Mouse (Mus musculus) heart, embryonic 14.5 days (tissue): ENCODE measurements around the gene Wdr53. TPM values are rescaled to one million over a fixed set of nuclear protein-coding genes. Genes with fewer than 3 reads are reported as not detected.
"Not testable (repeated sequence)": the region's sequence is repeated elsewhere in the genome, so short reads cannot be mapped to it uniquely, and the experiment has no call there.

ENCODE experiments used
- ATAC-seq: fragments of 200-750 bp; cut with Nextera tagmentation; 2 replicates; pipeline ENCODE4 v1.8.0; 2017; ENCODE audit warnings: low read depth, moderate TSS enrichment; ENCODE audit not compliant: insufficient number of reproducible peaks, insufficient read depth, low FRiP score
- H3K27ac ChIP-seq, 2 experiments: fragments of 200-500 bp in 1 of 2; fragments of 300-500 bp in 1 of 2; sonication (generic) in 1 of 2; replicated peaks in 1 of 2; 2 replicates each; pipeline ENCODE4 v1.5.1; 2012 to 2014; ENCODE audit warnings: low read depth in 2 of 2, low read length in 2 of 2, control low read depth in 1 of 2, mild to moderate bottlenecking in 1 of 2, mixed read lengths in 1 of 2; ENCODE audit not compliant: control insufficient read depth in 1 of 2, insufficient read depth in 1 of 2
- H3K27me3 ChIP-seq: fragments of 300-500 bp; sonication (generic); 2 replicates; pipeline ENCODE4 v1.6.1; 2014; ENCODE audit warnings: mild to moderate bottlenecking, low read length, control low read depth; ENCODE audit not compliant: control insufficient read depth, insufficient read depth
- H3K36me3 ChIP-seq: fragments of 300-500 bp; sonication (generic); 2 replicates; pipeline ENCODE4 v1.6.1; 2014; ENCODE audit warnings: mild to moderate bottlenecking, control low read depth, low read length, mixed read lengths; ENCODE audit not compliant: control insufficient read depth, insufficient read depth
- H3K4me1 ChIP-seq, 2 experiments: fragments of 200-500 bp in 1 of 2; fragments of 300-500 bp in 1 of 2; sonication (generic) in 1 of 2; 2 replicates each; pipeline ENCODE4 v1.6.1; 2012 to 2014; ENCODE audit warnings: low read length in 2 of 2, control low read depth in 1 of 2, mixed read lengths in 1 of 2; ENCODE audit not compliant: control insufficient read depth in 2 of 2, insufficient read depth in 2 of 2
- H3K4me2 ChIP-seq: fragments of 300-500 bp; sonication (generic); 2 replicates; pipeline ENCODE4 v1.6.1; 2014; ENCODE audit warnings: mild to moderate bottlenecking, low read length
- H3K4me3 ChIP-seq, 2 experiments: fragments of 200-500 bp in 1 of 2; fragments of 300-500 bp in 1 of 2; sonication (generic) in 1 of 2; 2 replicates each; pipeline ENCODE4 v1.5.1; 2012 to 2014; ENCODE audit warnings: low read length in 2 of 2, mild to moderate bottlenecking in 2 of 2, control low read depth in 1 of 2, low read depth in 1 of 2, moderate library complexity in 1 of 2; ENCODE audit not compliant: control insufficient read depth in 1 of 2, insufficient read depth in 1 of 2
- H3K9ac ChIP-seq: fragments of 300-500 bp; sonication (generic); 2 replicates; pipeline ENCODE4 v1.6.1; 2014; ENCODE audit warnings: mild to moderate bottlenecking, low read length
- H3K9me3 ChIP-seq: fragments of 300-500 bp; sonication (generic); 2 replicates; pipeline ENCODE4 v1.6.1; 2016; ENCODE audit warnings: low read length, control low read depth; ENCODE audit not compliant: control insufficient read depth
- WGBS: fragments of 180-500 bp; shearing (Covaris S2); extraction: QIAGEN DNeasy Blood & Tissue Kit; methylation state at CpG from one replicate; pipeline ENCODE4 v1.1.7; 2014; 5-methylcytosine and 5-hydroxymethylcytosine counted together
- microRNA counts: library from miRNA; unstranded; fragments of <30 nt; microRNA quantifications from one replicate; lab custom pipeline; 2016
- microRNA-seq: library from miRNA; unstranded; fragments of <30 nt; microRNA quantifications from one replicate; pipeline ENCODE4, GENCODE M21; 2016
- polyA plus RNA-seq: library from polyadenylated mRNA; unstranded; fragments of >200 nt; fragmentation: Nextera tagmentation; extraction: Ambion mirVana; gene quantifications from 2 replicates; pipeline ENCODE4 v1.2.1, GENCODE M21; 2014

Wdr53 gene
- polyA plus RNA-seq, 1 experiment from 2014 or later = 10.9 TPM

- H3K27ac ChIP-seq = no peak overlapping the region
- peaks cover 9% of the 10 kb centered on the region; the same call in 1 of the 2 replicates for H3K9me3 ChIP-seq
- H3K9ac ChIP-seq = no peak overlapping the region
- no peak overlapping the region for H3K4me2 ChIP-seq
- 95% methylated on average over 8 of the region's 8 CpGs for WGBS
- no peak for ATAC-seq
- no peak overlapping the region; a peak in 1 of 4 replicates for H3K4me3 ChIP-seq
- H3K4me1 ChIP-seq = peaks cover 0 to 15% of the 10 kb centered on the region in 2 experiments; a peak in 2 of 4 replicates
- peaks cover 36% of the 10 kb centered on the region for H3K36me3 ChIP-seq
- H3K27me3 ChIP-seq = no peaks in the 10 kb centered on the region
These were observed 33.2 kb downstream of the Wdr53 start for GRCm38 (mm10) chr16:32280211-32280610.

GRCm38 (mm10) chr16:32282608-32283007 lies 35.6 kb downstream of the Wdr53 start:
- Histone ChIP-seq H3K36me3 (peaks cover 60% of the 10 kb centered on the region), H3K27ac (no peak overlapping the region)

DNA sequence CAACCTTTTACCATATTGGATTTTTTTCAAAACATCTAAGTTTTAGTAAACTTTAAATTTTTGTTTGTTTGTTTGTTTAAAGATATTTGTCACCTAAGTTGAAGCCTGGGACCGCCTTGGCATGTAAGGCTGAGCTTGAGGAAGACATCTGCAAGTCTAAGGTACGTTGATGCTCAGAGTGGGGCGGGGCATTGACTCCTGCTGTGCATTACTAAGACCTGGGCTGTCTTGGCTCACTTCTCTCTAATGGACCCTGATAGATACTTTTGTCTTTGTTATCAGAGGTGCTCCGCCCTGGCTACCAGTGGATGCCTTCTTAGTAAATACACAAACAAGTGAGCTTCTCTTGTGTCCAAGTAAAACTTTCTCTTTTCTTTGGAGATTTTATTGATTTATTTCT lies 44.8 kb downstream of the Wdr53 start:
- ATAC-seq = no peak
- Histone ChIP-seq H3K36me3 (peaks cover 64% of the 10 kb centered on the region), H3K4me2 (no peak overlapping the region), H3K27me3 (no peaks in the 10 kb centered on the region), H3K4me1 (no peaks in the 10 kb centered on the region), H3K27ac (no peak overlapping the region), H3K9ac (no peak overlapping the region), H3K9me3 (0 out of 2 replicates have a peak, but pooled peaks cover 3% of the 10 kb centered on the region), H3K4me3 (no peak overlapping the region)
- 94% methylated on average over 4 of the region's 4 CpGs for WGBS

More at GRCm38 (mm10) chr16:32282608-32283007, 35.6 kb downstream of the Wdr53 start:
- Histone ChIP-seq H3K9ac (no peak overlapping the region), H3K4me2 (no peak overlapping the region), H3K4me3 (no peak overlapping the region), H3K27me3 (no peaks in the 10 kb centered on the region), H3K4me1 (peaks cover 0 to 11% of the 10 kb centered on the region in 2 experiments; a peak in 2 of 4 replicates), H3K9me3 (peaks cover 9% of the 10 kb centered on the region; the same call in 1 of the 2 replicates)
- no peak for ATAC-seq

DNA sequence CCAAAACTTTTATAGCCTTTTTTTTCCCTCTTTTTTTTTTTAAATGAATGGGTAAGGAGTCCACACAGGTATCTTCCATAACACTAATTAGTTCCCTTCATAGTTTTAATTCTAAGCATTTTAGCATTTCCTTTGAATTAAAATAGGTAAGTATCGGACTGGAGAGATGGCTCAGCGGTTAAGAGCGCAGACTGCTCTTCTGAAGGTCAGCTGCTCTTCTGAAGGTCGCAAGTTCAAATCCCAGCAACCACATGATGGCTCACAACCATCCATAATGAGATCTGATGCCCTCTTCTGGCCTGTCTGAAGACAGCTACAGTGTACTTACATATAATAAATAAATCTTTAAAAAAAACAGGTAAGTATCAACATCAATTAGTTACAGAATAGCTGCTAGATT lies 52.6 kb downstream of the Wdr53 start:
- H3K9me3 ChIP-seq, H3K27me3 ChIP-seq, H3K9ac ChIP-seq, H3K4me1 ChIP-seq, H3K4me2 ChIP-seq, ATAC-seq, H3K4me3 ChIP-seq, H3K27ac ChIP-seq: not testable (repeated sequence)
- WGBS = 91% methylated on average over 4 of the region's 4 CpGs
- H3K36me3 ChIP-seq = peaks cover 61% of the 10 kb centered on the region

- Histone ChIP-seq H3K36me3 (peaks cover 35% of the 10 kb centered on the region), H3K27me3 (no peaks in the 10 kb centered on the region), H3K4me3 (no peak overlapping the region), H3K4me1 (no peaks in the 10 kb centered on the region), H3K9ac (no peak overlapping the region), H3K4me2 (no peak overlapping the region), H3K27ac (no peak overlapping the region), H3K9me3 (no peaks in the 10 kb centered on the region)
- 40% methylated on average over 1 of the region's 1 CpGs for WGBS
- ATAC-seq = no peak
These were observed 56.0 kb downstream of the Wdr53 start for GRCm38 (mm10) chr16:32303046-32303445.

DNA sequence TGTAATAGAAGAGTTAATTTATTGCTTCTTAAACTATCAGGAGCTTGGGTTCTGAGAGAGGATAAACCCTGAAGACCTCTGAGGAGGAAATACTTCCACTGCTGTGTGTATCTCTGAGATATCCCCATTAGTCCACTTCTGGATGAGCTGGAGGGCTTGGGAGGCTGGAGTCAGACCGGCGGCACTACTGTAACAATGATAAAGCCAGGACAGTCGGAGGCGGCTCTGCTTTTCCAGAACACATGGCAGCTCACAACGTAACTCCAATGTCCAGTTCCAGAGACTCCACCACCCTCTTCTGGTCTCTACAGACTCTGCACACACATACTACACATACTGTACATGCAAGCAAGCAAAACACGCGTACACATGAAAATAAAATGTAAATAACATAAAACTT lies 56.9 kb downstream of the Wdr53 start:
- ATAC-seq = no peak
- Histone ChIP-seq H3K9ac (no peak overlapping the region), H3K4me2 (no peak overlapping the region), H3K4me1 (no peaks in the 10 kb centered on the region), H3K9me3 (no peaks in the 10 kb centered on the region), H3K27me3 (no peaks in the 10 kb centered on the region), H3K36me3 (peaks cover 27% of the 10 kb centered on the region), H3K27ac (no peak overlapping the region), H3K4me3 (no peak overlapping the region)
- WGBS = 88% methylated on average over 7 of the region's 7 CpGs

MicroRNAs within 50 kb of the gene (microRNA counts, 519-probe panel; counts per million panel counts)
- 322 counts per million, percentile 70 among the panel's probes with 10 or more counts for microRNA mmu-miR-1946a (lab: Ali Mortazavi, UCI)

Small RNAs within 50 kb of the gene (microRNA-seq; reads per million reads assigned to microRNA genes)
- gene Mir1946a = not detected

Other genes starting within 250 kb of the Wdr53 start
- gene Senp5, start 243.9 kb upstream of the Wdr53 start, polyA plus RNA-seq = 6.7 and 6.9 TPM in 2 replicates
- gene Pak2, start 167.9 kb upstream of the Wdr53 start, polyA plus RNA-seq = 23.5 and 26.2 TPM in 2 replicates
- gene Pigx, start 147.5 kb upstream of the Wdr53 start, polyA plus RNA-seq = 74.4 and 91.6 TPM in 2 replicates
- 18.5 and 25.0 TPM in 2 replicates for gene Cep19, start 147.4 kb upstream of the Wdr53 start, polyA plus RNA-seq
- 7.4 and 8.7 TPM in 2 replicates for gene Nrros, start 81.6 kb upstream of the Wdr53 start, polyA plus RNA-seq
- gene Bex6, start 67.4 kb upstream of the Wdr53 start, polyA plus RNA-seq = not detected in 2 replicates
- gene Fbxo45, start 69 bp upstream of the Wdr53 start, polyA plus RNA-seq = 12.9 and 13.0 TPM in 2 replicates
- gene Smco1, start 24.2 kb downstream of the Wdr53 start, polyA plus RNA-seq = 0.14 TPM in 1 of 2 replicates, not detected in the other
- gene Rnf168, start 30.2 kb downstream of the Wdr53 start, polyA plus RNA-seq = 18.1 and 18.8 TPM in 2 replicates
- gene Ubxn7, start 85.0 kb downstream of the Wdr53 start, polyA plus RNA-seq = 19.4 and 21.8 TPM in 2 replicates
- 0.16 TPM in 1 of 2 replicates, not detected in the other for gene Tm4sf19, start 153.3 kb downstream of the Wdr53 start, polyA plus RNA-seq
- gene Tctex1d2, start 172.5 kb downstream of the Wdr53 start, polyA plus RNA-seq = 26.9 and 29.3 TPM in 2 replicates
- gene Pcyt1a, start 183.7 kb downstream of the Wdr53 start, polyA plus RNA-seq = 47.4 and 48.7 TPM in 2 replicates
- 1.1 and 1.4 TPM in 2 replicates for gene Slc51a, start 240.7 kb downstream of the Wdr53 start, polyA plus RNA-seq
- not detected in 2 replicates for gene Zdhhc19, start 249.0 kb downstream of the Wdr53 start, polyA plus RNA-seq